Mouse (Mus musculus): ENCODE measurements around the gene Palm3. TPM values are rescaled to one million over a fixed set of nuclear protein-coding genes. Genes with fewer than 3 reads are reported as not detected.

Palm3 gene
- polyA plus RNA-seq, 1 experiment from 2014 or later, result 5.8 TPM

- Histone ChIP-seq H3K9ac (ENCODE audit: low read length) (no peak overlapping the region), H3K27ac (ENCODE audit: low read depth) (no peak overlapping the region), H3K4me2 (ENCODE audit: low read length) (peak overlapping the region; percentile 56), H3K4me3 (ENCODE audit: low read depth, low read length) (peak overlapping the region; percentile 99), H3K27me3 (replicated peaks; ENCODE audit: control insufficient read depth, insufficient read depth, low read length) (no peaks in the 10 kb centered on the region), H3K4me1 (replicated peaks; ENCODE audit: control insufficient read depth, insufficient read depth, low read length) (peaks cover 23% of the 10 kb centered on the region), H3K9me3 (ENCODE audit: control insufficient read depth, low read length) (no peaks in the 10 kb centered on the region), H3K36me3 (ENCODE audit: control insufficient read depth, insufficient read depth, low read length) (no peaks in the 10 kb centered on the region)
- ATAC-seq (replicated peaks; ENCODE audit: low FRiP score, low TSS enrichment, low read depth), result no peak
- no peak for DNase-seq (ENCODE audit: low spot score)
- 89% methylated on average over 7 of the region's 7 CpGs for WGBS
Observed at GRCm38 (mm10) chr8:84067911-84068310, 46.6 kb downstream of the Palm3 start.

GRCm38 (mm10) chr8:84068316-84069035 lies 47.2 kb downstream of the Palm3 start:
- DNase-seq (ENCODE audit: low spot score), result no peak
- ATAC-seq (replicated peaks; ENCODE audit: low FRiP score, low TSS enrichment, low read depth), result no peak
- WGBS, result 51% methylated on average over 12 of the region's 12 CpGs
- Histone ChIP-seq H3K36me3 (ENCODE audit: control insufficient read depth, insufficient read depth, low read length) (no peaks in the 10 kb centered on the region), H3K4me2 (ENCODE audit: low read length) (peak overlapping the region; percentile 56), H3K4me1 (replicated peaks; ENCODE audit: control insufficient read depth, insufficient read depth, low read length) (peaks cover 28% of the 10 kb centered on the region), H3K9me3 (ENCODE audit: control insufficient read depth, low read length) (no peaks in the 10 kb centered on the region), H3K27ac (ENCODE audit: low read depth) (no peak overlapping the region), H3K4me3 (ENCODE audit: low read depth, low read length) (no peak overlapping the region), H3K9ac (ENCODE audit: low read length) (no peak overlapping the region), H3K27me3 (replicated peaks; ENCODE audit: control insufficient read depth, insufficient read depth, low read length) (no peaks in the 10 kb centered on the region)

GRCm38 (mm10) chr8:84069169-84069568 lies 47.9 kb downstream of the Palm3 start:
- Histone ChIP-seq H3K27ac (ENCODE audit: low read depth) (no peak overlapping the region), H3K9me3 (ENCODE audit: control insufficient read depth, low read length) (no peaks in the 10 kb centered on the region), H3K4me1 (replicated peaks; ENCODE audit: control insufficient read depth, insufficient read depth, low read length) (peaks cover 28% of the 10 kb centered on the region), H3K36me3 (ENCODE audit: control insufficient read depth, insufficient read depth, low read length) (0 out of 2 replicates have a peak, but pooled peaks cover under 1% of the 10 kb centered on the region), H3K4me2 (ENCODE audit: low read length) (no peak overlapping the region), H3K4me3 (ENCODE audit: low read depth, low read length) (no peak overlapping the region), H3K9ac (ENCODE audit: low read length) (no peak overlapping the region), H3K27me3 (replicated peaks; ENCODE audit: control insufficient read depth, insufficient read depth, low read length) (no peaks in the 10 kb centered on the region)
- WGBS, result 30% methylated on average over 1 of the region's 1 CpGs
- DNase-seq (ENCODE audit: low spot score) (no peak), ATAC-seq (replicated peaks; ENCODE audit: low FRiP score, low TSS enrichment, low read depth) (no peak)

- Histone ChIP-seq H3K9ac (ENCODE audit: low read length) (no peak overlapping the region), H3K9me3 (ENCODE audit: control insufficient read depth, low read length) (no peaks in the 10 kb centered on the region), H3K27me3 (replicated peaks; ENCODE audit: control insufficient read depth, insufficient read depth, low read length) (no peaks in the 10 kb centered on the region), H3K4me2 (ENCODE audit: low read length) (no peak overlapping the region), H3K36me3 (ENCODE audit: control insufficient read depth, insufficient read depth, low read length) (0 out of 2 replicates have a peak, but pooled peaks cover 2% of the 10 kb centered on the region), H3K4me3 (ENCODE audit: low read depth, low read length) (no peak overlapping the region), H3K27ac (ENCODE audit: low read depth) (no peak overlapping the region), H3K4me1 (replicated peaks; ENCODE audit: control insufficient read depth, insufficient read depth, low read length) (peaks cover 28% of the 10 kb centered on the region)
- DNase-seq (ENCODE audit: low spot score), result no peak
- ATAC-seq (replicated peaks; ENCODE audit: low FRiP score, low TSS enrichment, low read depth), result no peak
- 78% methylated on average over 2 of the region's 2 CpGs for WGBS
Observed at GRCm38 (mm10) chr8:84069750-84070149, 48.5 kb downstream of the Palm3 start.

- Histone ChIP-seq H3K9ac (ENCODE audit: low read length) (no peak overlapping the region), H3K27ac (ENCODE audit: low read depth) (no peak overlapping the region), H3K36me3 (ENCODE audit: control insufficient read depth, insufficient read depth, low read length) (0 out of 2 replicates have a peak, but pooled peaks cover 4% of the 10 kb centered on the region), H3K9me3 (ENCODE audit: control insufficient read depth, low read length) (no peaks in the 10 kb centered on the region), H3K27me3 (replicated peaks; ENCODE audit: control insufficient read depth, insufficient read depth, low read length) (no peaks in the 10 kb centered on the region), H3K4me1 (replicated peaks; ENCODE audit: control insufficient read depth, insufficient read depth, low read length) (peaks cover 28% of the 10 kb centered on the region), H3K4me3 (ENCODE audit: low read depth, low read length) (no peak overlapping the region), H3K4me2 (ENCODE audit: low read length) (no peak overlapping the region)
- ATAC-seq (replicated peaks; ENCODE audit: low FRiP score, low TSS enrichment, low read depth) (no peak), DNase-seq (ENCODE audit: low spot score) (no peak)
- 76% methylated on average over 5 of the region's 5 CpGs for WGBS
Observed at GRCm38 (mm10) chr8:84070241-84070640, 49.0 kb downstream of the Palm3 start.

- Histone ChIP-seq H3K27ac (ENCODE audit: low read depth) (no peak overlapping the region), H3K27me3 (replicated peaks; ENCODE audit: control insufficient read depth, insufficient read depth, low read length) (no peaks in the 10 kb centered on the region), H3K4me2 (ENCODE audit: low read length) (no peak overlapping the region), H3K9ac (ENCODE audit: low read length) (no peak overlapping the region), H3K4me3 (ENCODE audit: low read depth, low read length) (no peak overlapping the region), H3K4me1 (replicated peaks; ENCODE audit: control insufficient read depth, insufficient read depth, low read length) (peaks cover 26% of the 10 kb centered on the region), H3K9me3 (ENCODE audit: control insufficient read depth, low read length) (no peaks in the 10 kb centered on the region), H3K36me3 (ENCODE audit: control insufficient read depth, insufficient read depth, low read length) (0 out of 2 replicates have a peak, but pooled peaks cover 8% of the 10 kb centered on the region)
- DNase-seq (ENCODE audit: low spot score), result no peak
- WGBS, result 89% methylated on average over 2 of the region's 2 CpGs
- no peak for ATAC-seq (replicated peaks; ENCODE audit: low FRiP score, low TSS enrichment, low read depth)
Observed at GRCm38 (mm10) chr8:84070667-84071066, 49.4 kb downstream of the Palm3 start.

- no peaks in the 10 kb centered on the region for H3K9me3 ChIP-seq (ENCODE audit: control insufficient read depth, low read length)
- no peak for ATAC-seq (replicated peaks; ENCODE audit: low FRiP score, low TSS enrichment, low read depth)
- WGBS, result 78% methylated on average over 3 of the region's 3 CpGs
- no peak for DNase-seq (ENCODE audit: low spot score)
- H3K36me3 ChIP-seq (ENCODE audit: control insufficient read depth, insufficient read depth, low read length), result 0 out of 2 replicates have a peak, but pooled peaks cover 16% of the 10 kb centered on the region
- H3K9ac ChIP-seq (ENCODE audit: low read length), result no peak overlapping the region
- peaks cover 26% of the 10 kb centered on the region for H3K4me1 ChIP-seq (replicated peaks; ENCODE audit: control insufficient read depth, insufficient read depth, low read length)
- H3K4me2 ChIP-seq (ENCODE audit: low read length), result no peak overlapping the region
- no peaks in the 10 kb centered on the region for H3K27me3 ChIP-seq (replicated peaks; ENCODE audit: control insufficient read depth, insufficient read depth, low read length)
- no peak overlapping the region for H3K27ac ChIP-seq (ENCODE audit: low read depth)
- no peak overlapping the region for H3K4me3 ChIP-seq (ENCODE audit: low read depth, low read length)
Observed at GRCm38 (mm10) chr8:84071921-84072320, 50.6 kb downstream of the Palm3 start.

- WGBS, result 90% methylated on average over 10 of the region's 10 CpGs
- Histone ChIP-seq H3K4me1 (replicated peaks; ENCODE audit: control insufficient read depth, insufficient read depth, low read length) (peaks cover 26% of the 10 kb centered on the region), H3K4me3 (ENCODE audit: low read depth, low read length) (no peak overlapping the region), H3K9me3 (ENCODE audit: control insufficient read depth, low read length) (no peaks in the 10 kb centered on the region), H3K27me3 (replicated peaks; ENCODE audit: control insufficient read depth, insufficient read depth, low read length) (no peaks in the 10 kb centered on the region), H3K27ac (ENCODE audit: low read depth) (no peak overlapping the region), H3K36me3 (ENCODE audit: control insufficient read depth, insufficient read depth, low read length) (0 out of 2 replicates have a peak, but pooled peaks cover 16% of the 10 kb centered on the region), H3K4me2 (ENCODE audit: low read length) (no peak overlapping the region), H3K9ac (ENCODE audit: low read length) (no peak overlapping the region)
- no peak for DNase-seq (ENCODE audit: low spot score)
- ATAC-seq (replicated peaks; ENCODE audit: low FRiP score, low TSS enrichment, low read depth), result no peak
Observed at GRCm38 (mm10) chr8:84072321-84072720, 51.0 kb downstream of the Palm3 start.

Measured in intestine, embryonic 14.5 days (tissue).